Mouse (Mus musculus): ENCODE results near the gene Ldlrad3. TPM values are rescaled to one million over a fixed set of nuclear protein-coding genes. Genes with fewer than 3 reads are reported as not detected.
A peak's percentile ranks its signal among the peaks of the same experiment; 100 is the strongest.

Gene Ldlrad3
- polyA plus RNA-seq, 1 experiment: 15.5 TPM

- peak overlapping the region; percentile 55 for H3K4me3 ChIP-seq (ENCODE audit: insufficient read depth, poor library complexity, severe bottlenecking)
- no peaks in the 10 kb centered on the region for H3K27me3 ChIP-seq (ENCODE audit: control insufficient read depth, insufficient read depth, insufficient read length)
- TF ChIP-seq MYOD1 (IDR thresholded peaks at IDR 0.05; ENCODE audit: control insufficient read depth, insufficient read length, low read depth): no peak
- no peak for TF ChIP-seq MYOG (IDR thresholded peaks at IDR 0.05; ENCODE audit: control insufficient read depth, extremely low read depth, insufficient read length)
- no peak for TF ChIP-seq CTCF (IDR thresholded peaks at IDR 0.05; ENCODE audit: control insufficient read depth, insufficient read depth, insufficient read length)
- TF ChIP-seq MAX (IDR thresholded peaks at IDR 0.05): no peak
- TF ChIP-seq CEBPB (IDR thresholded peaks at IDR 0.05; ENCODE audit: low read depth): no peak
- TF ChIP-seq USF1 (IDR thresholded peaks at IDR 0.05; ENCODE audit: low read depth): no peak
- TF ChIP-seq FOSL1 (IDR thresholded peaks at IDR 0.05; ENCODE audit: insufficient read depth, low read length, poor library complexity, severe bottlenecking): no peak
- H3ac ChIP-seq (ENCODE audit: control insufficient read depth, insufficient read length, low read depth): peak overlapping the region; percentile 77
- H3K36me3 ChIP-seq (ENCODE audit: control insufficient read depth, insufficient read depth): peaks cover 3% of the 10 kb centered on the region
- peaks cover 55% of the 10 kb centered on the region for H3K79me2 ChIP-seq (ENCODE audit: control insufficient read depth, insufficient read depth)
- peaks cover 43% of the 10 kb centered on the region for H3K79me3 ChIP-seq (ENCODE audit: low read depth)
Measured at GRCm38 (mm10) chr2:102185069-102185950, 875 bp downstream of the Ldlrad3 start.

- Histone ChIP-seq H3K79me3 (ENCODE audit: low read depth) (peaks cover 55% of the 10 kb centered on the region), H3K4me3 (ENCODE audit: insufficient read depth, poor library complexity, severe bottlenecking) (no peak overlapping the region), H3K27me3 (ENCODE audit: control insufficient read depth, insufficient read depth, insufficient read length) (no peaks in the 10 kb centered on the region), H3K36me3 (ENCODE audit: control insufficient read depth, insufficient read depth) (peaks cover 6% of the 10 kb centered on the region), H3K79me2 (ENCODE audit: control insufficient read depth, insufficient read depth) (peaks cover 70% of the 10 kb centered on the region), H3ac (ENCODE audit: control insufficient read depth, insufficient read length, low read depth) (no peak overlapping the region)
- TF ChIP-seq CEBPB (IDR thresholded peaks at IDR 0.05; ENCODE audit: low read depth) (no peak), MAX (IDR thresholded peaks at IDR 0.05) (no peak), MYOD1 (IDR thresholded peaks at IDR 0.05; ENCODE audit: control insufficient read depth, insufficient read length, low read depth) (no peak), MYOG (IDR thresholded peaks at IDR 0.05; ENCODE audit: control insufficient read depth, extremely low read depth, insufficient read length) (no peak), USF1 (IDR thresholded peaks at IDR 0.05; ENCODE audit: low read depth) (no peak), FOSL1 (IDR thresholded peaks at IDR 0.05; ENCODE audit: insufficient read depth, low read length, poor library complexity, severe bottlenecking) (no peak), CTCF (IDR thresholded peaks at IDR 0.05; ENCODE audit: control insufficient read depth, insufficient read depth, insufficient read length) (no peak)
Measured at GRCm38 (mm10) chr2:102183720-102184480, 2.3 kb downstream of the Ldlrad3 start.

- Histone ChIP-seq H3ac (ENCODE audit: control insufficient read depth, insufficient read length, low read depth) (no peak overlapping the region), H3K36me3 (ENCODE audit: control insufficient read depth, insufficient read depth) (peaks cover 16% of the 10 kb centered on the region), H3K27me3 (ENCODE audit: control insufficient read depth, insufficient read depth, insufficient read length) (no peaks in the 10 kb centered on the region), H3K4me3 (ENCODE audit: insufficient read depth, poor library complexity, severe bottlenecking) (no peak overlapping the region), H3K79me3 (ENCODE audit: low read depth) (peaks cover 77% of the 10 kb centered on the region), H3K79me2 (ENCODE audit: control insufficient read depth, insufficient read depth) (peaks cover 94% of the 10 kb centered on the region)
- no peak for TF ChIP-seq CEBPB (IDR thresholded peaks at IDR 0.05; ENCODE audit: low read depth)
Measured at GRCm38 (mm10) chr2:102181459-102181858, 4.7 kb downstream of the Ldlrad3 start.

- no peak for TF ChIP-seq MYOD1 (IDR thresholded peaks at IDR 0.05; ENCODE audit: control insufficient read depth, insufficient read length, low read depth)
- TF ChIP-seq FOSL1 (IDR thresholded peaks at IDR 0.05; ENCODE audit: insufficient read depth, low read length, poor library complexity, severe bottlenecking): no peak
- no peak for TF ChIP-seq CTCF (IDR thresholded peaks at IDR 0.05; ENCODE audit: control insufficient read depth, insufficient read depth, insufficient read length)
- no peak for TF ChIP-seq USF1 (IDR thresholded peaks at IDR 0.05; ENCODE audit: low read depth)
- TF ChIP-seq CEBPB (IDR thresholded peaks at IDR 0.05; ENCODE audit: low read depth): no peak
- TF ChIP-seq MYOG (IDR thresholded peaks at IDR 0.05; ENCODE audit: control insufficient read depth, extremely low read depth, insufficient read length): no peak
- no peak for TF ChIP-seq MAX (IDR thresholded peaks at IDR 0.05)
- Histone ChIP-seq H3K79me3 (ENCODE audit: low read depth) (peaks cover 74% of the 10 kb centered on the region), H3ac (ENCODE audit: control insufficient read depth, insufficient read length, low read depth) (no peak overlapping the region), H3K27me3 (ENCODE audit: control insufficient read depth, insufficient read depth, insufficient read length) (no peaks in the 10 kb centered on the region), H3K79me2 (ENCODE audit: control insufficient read depth, insufficient read depth) (peaks cover 96% of the 10 kb centered on the region), H3K4me3 (ENCODE audit: insufficient read depth, poor library complexity, severe bottlenecking) (no peak overlapping the region), H3K36me3 (ENCODE audit: control insufficient read depth, insufficient read depth) (peaks cover 28% of the 10 kb centered on the region)
Measured at GRCm38 (mm10) chr2:102176434-102176772, 9.8 kb downstream of the Ldlrad3 start.

- H3K79me2 ChIP-seq (ENCODE audit: control insufficient read depth, insufficient read depth): peaks cover 96% of the 10 kb centered on the region
- H3K27me3 ChIP-seq (ENCODE audit: control insufficient read depth, insufficient read depth, insufficient read length): no peaks in the 10 kb centered on the region
- TF ChIP-seq MYOG (IDR thresholded peaks at IDR 0.05; ENCODE audit: control insufficient read depth, extremely low read depth, insufficient read length) (no peak), CEBPB (IDR thresholded peaks at IDR 0.05; ENCODE audit: low read depth) (no peak)
- no peak overlapping the region for H3K4me3 ChIP-seq (ENCODE audit: insufficient read depth, poor library complexity, severe bottlenecking)
- H3ac ChIP-seq (ENCODE audit: control insufficient read depth, insufficient read length, low read depth): no peak overlapping the region
- peaks cover 70% of the 10 kb centered on the region for H3K79me3 ChIP-seq (ENCODE audit: low read depth)
- H3K36me3 ChIP-seq (ENCODE audit: control insufficient read depth, insufficient read depth): peaks cover 28% of the 10 kb centered on the region
Measured at GRCm38 (mm10) chr2:102175741-102176433, 10.3 kb downstream of the Ldlrad3 start.
